Mouse (Mus musculus): ENCODE measurements around the gene Slc17a2. TPM values are rescaled to one million over a fixed set of nuclear protein-coding genes. Genes with fewer than 3 reads are reported as not detected.

Gene Slc17a2
- polyA plus RNA-seq, 1 experiment: not detected

- H3K27ac ChIP-seq (ENCODE audit: insufficient read depth, low read length): no peak overlapping the region
- no peaks in the 10 kb centered on the region for H3K36me3 ChIP-seq (ENCODE audit: control insufficient read depth, insufficient read depth, low read length)
- H3K4me1 ChIP-seq (ENCODE audit: control insufficient read depth, insufficient read depth, insufficient read length): no peaks in the 10 kb centered on the region
- no peaks in the 10 kb centered on the region for H3K27me3 ChIP-seq (ENCODE audit: control insufficient read depth, insufficient read depth, low read length)
- H3K4me3 ChIP-seq (ENCODE audit: extremely low read depth, insufficient read depth, insufficient read length): no peak overlapping the region
- WGBS: 42% methylated on average over 2 of the region's 2 CpGs
- peak; percentile 43 to 50 for DNase-seq (ENCODE audit: low read depth in 1 of 2, low spot score in 2 of 2)
- TF ChIP-seq POLR2A (IDR thresholded peaks at IDR 0.05; ENCODE audit: low read depth, low read length) (no peak), CTCF (IDR thresholded peaks at IDR 0.05; ENCODE audit: extremely low read depth, insufficient read depth, insufficient read length, insufficient replicate concordance) (peak; percentile 27; the same call in 1 of the 2 replicates)
These were observed 14.3 kb upstream of the Slc17a2 start for GRCm38 (mm10) chr13:23792520-23792919.

GRCm38 (mm10) chr13:23799405-23799804, 7.4 kb upstream of the Slc17a2 start:
- peak in 1 of 2 experiments; percentile 8 for DNase-seq (ENCODE audit: low read depth in 1 of 2, low spot score in 2 of 2)
- Histone ChIP-seq H3K27ac (ENCODE audit: insufficient read depth, low read length) (no peak overlapping the region), H3K36me3 (ENCODE audit: control insufficient read depth, insufficient read depth, low read length) (no peaks in the 10 kb centered on the region), H3K4me1 (ENCODE audit: control insufficient read depth, insufficient read depth, insufficient read length) (peaks cover 6% of the 10 kb centered on the region), H3K27me3 (ENCODE audit: control insufficient read depth, insufficient read depth, low read length) (no peaks in the 10 kb centered on the region), H3K4me3 (ENCODE audit: extremely low read depth, insufficient read depth, insufficient read length) (no peak overlapping the region)
- 13% methylated on average over 5 of the region's 5 CpGs for WGBS
- TF ChIP-seq CTCF (IDR thresholded peaks at IDR 0.05; ENCODE audit: extremely low read depth, insufficient read depth, insufficient read length, insufficient replicate concordance) (no peak), POLR2A (IDR thresholded peaks at IDR 0.05; ENCODE audit: low read depth, low read length) (no peak)

DNA sequence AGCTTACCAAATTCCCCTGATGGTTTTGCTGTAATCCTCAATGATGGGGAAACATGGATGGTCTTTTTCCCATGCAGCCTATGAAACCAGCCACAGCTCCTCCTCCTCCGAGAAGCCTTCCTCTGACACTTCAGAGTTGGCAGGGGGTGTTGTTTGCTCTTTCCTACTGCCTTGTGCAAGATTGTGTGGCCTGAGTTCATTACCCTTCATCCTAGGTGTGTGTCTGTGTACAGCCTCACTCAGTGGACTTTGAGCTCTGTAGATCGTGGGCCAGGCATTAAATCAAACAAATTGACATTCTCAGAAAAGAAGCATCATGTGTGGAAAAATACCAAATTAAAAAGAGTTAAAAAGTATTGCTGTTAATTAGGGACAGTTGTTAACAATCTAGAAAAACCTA, 2.3 kb upstream of the Slc17a2 start:
- no peak for TF ChIP-seq POLR2A (IDR thresholded peaks at IDR 0.05; ENCODE audit: low read depth, low read length)
- TF ChIP-seq CTCF (IDR thresholded peaks at IDR 0.05; ENCODE audit: extremely low read depth, insufficient read depth, insufficient read length, insufficient replicate concordance): no peak
- Histone ChIP-seq H3K27ac (ENCODE audit: insufficient read depth, low read length) (no peak overlapping the region), H3K27me3 (ENCODE audit: control insufficient read depth, insufficient read depth, low read length) (no peaks in the 10 kb centered on the region), H3K4me3 (ENCODE audit: extremely low read depth, insufficient read depth, insufficient read length) (no peak overlapping the region), H3K4me1 (ENCODE audit: control insufficient read depth, insufficient read depth, insufficient read length) (no peaks in the 10 kb centered on the region), H3K36me3 (ENCODE audit: control insufficient read depth, insufficient read depth, low read length) (no peaks in the 10 kb centered on the region)
- no peak for DNase-seq (ENCODE audit: low read depth in 1 of 2, low spot score in 2 of 2)
- 82% methylated on average over 2 of the region's 2 CpGs for WGBS

DNA sequence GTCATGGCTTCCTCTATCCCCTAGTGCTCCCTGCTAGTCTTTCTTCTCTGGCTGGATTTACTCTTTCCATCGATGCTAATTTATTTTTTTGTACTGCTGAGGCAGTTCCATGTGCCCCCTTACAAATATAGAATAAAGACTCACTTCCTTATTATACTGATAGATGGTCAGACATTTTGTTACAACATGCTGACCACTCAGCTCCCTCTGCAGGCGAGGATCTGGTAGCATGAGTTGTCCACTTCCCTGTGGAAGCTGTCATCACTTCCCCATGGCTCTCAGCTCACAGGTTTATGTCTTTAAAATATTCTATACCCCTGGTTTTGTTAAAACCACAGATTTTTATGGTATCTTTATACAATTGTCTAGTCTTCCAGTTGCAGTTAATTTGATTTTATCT, 9.4 kb downstream of the Slc17a2 start:
- H3K36me3 ChIP-seq (ENCODE audit: control insufficient read depth, insufficient read depth, low read length): no peaks in the 10 kb centered on the region
- no peaks in the 10 kb centered on the region for H3K4me1 ChIP-seq (ENCODE audit: control insufficient read depth, insufficient read depth, insufficient read length)
- WGBS: 70% methylated on average over 2 of the region's 2 CpGs
- H3K27ac ChIP-seq (ENCODE audit: insufficient read depth, low read length): no peak overlapping the region
- no peaks in the 10 kb centered on the region for H3K27me3 ChIP-seq (ENCODE audit: control insufficient read depth, insufficient read depth, low read length)
- TF ChIP-seq POLR2A (IDR thresholded peaks at IDR 0.05; ENCODE audit: low read depth, low read length) (no peak), CTCF (IDR thresholded peaks at IDR 0.05; ENCODE audit: extremely low read depth, insufficient read depth, insufficient read length, insufficient replicate concordance) (no peak)
- no peak overlapping the region for H3K4me3 ChIP-seq (ENCODE audit: extremely low read depth, insufficient read depth, insufficient read length)
- DNase-seq (ENCODE audit: low read depth in 1 of 2, low spot score in 2 of 2): no peak

DNA sequence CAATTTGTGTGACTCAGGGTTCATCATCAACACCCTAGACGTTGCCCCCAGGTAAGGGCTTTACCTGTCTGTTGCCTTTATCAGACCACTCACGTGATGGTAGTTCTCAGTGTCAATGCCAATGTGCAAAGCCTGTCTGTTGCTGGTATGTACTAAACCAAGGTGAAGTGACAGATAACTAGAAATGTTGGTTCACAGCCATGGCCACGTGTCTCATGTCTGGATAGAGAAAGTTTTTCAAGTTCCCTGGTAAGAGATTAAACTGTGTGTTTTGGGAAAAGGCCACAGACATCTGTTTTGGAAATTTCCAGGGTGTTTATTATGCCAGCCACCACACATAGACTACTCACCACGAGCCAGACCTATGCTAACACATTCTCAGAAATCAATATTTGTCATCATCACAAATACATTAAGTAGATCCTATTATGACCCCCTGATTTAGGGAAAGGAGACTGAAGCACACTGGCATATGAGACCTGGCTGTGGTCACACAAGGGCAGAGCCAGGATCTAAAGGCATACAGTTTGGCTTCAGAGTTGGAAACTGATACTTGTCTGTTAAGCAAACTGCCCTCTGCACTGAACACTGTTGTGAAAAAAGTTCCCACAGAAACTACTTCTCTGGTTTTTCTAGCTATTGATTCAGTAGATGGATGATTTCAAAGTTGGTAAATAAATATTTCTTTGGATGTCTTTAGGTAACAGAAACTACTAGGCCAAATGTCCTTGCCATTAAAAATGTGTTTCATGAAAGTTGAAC, 13.6 kb downstream of the Slc17a2 start:
- TF ChIP-seq POLR2A (IDR thresholded peaks at IDR 0.05; ENCODE audit: low read depth, low read length) (no peak), CTCF (IDR thresholded peaks at IDR 0.05; ENCODE audit: extremely low read depth, insufficient read depth, insufficient read length, insufficient replicate concordance) (no peak)
- no peaks in the 10 kb centered on the region for H3K36me3 ChIP-seq (ENCODE audit: control insufficient read depth, insufficient read depth, low read length)
- no peak overlapping the region for H3K4me3 ChIP-seq (ENCODE audit: extremely low read depth, insufficient read depth, insufficient read length)
- no peaks in the 10 kb centered on the region for H3K27me3 ChIP-seq (ENCODE audit: control insufficient read depth, insufficient read depth, low read length)
- no peak for DNase-seq (ENCODE audit: low read depth in 1 of 2, low spot score in 2 of 2)
- WGBS: 78% methylated on average over 4 of the region's 4 CpGs
- no peaks in the 10 kb centered on the region for H3K4me1 ChIP-seq (ENCODE audit: control insufficient read depth, insufficient read depth, insufficient read length)
- no peak overlapping the region for H3K27ac ChIP-seq (ENCODE audit: insufficient read depth, low read length)

GRCm38 (mm10) chr13:23822213-23822612, 15.4 kb downstream of the Slc17a2 start:
- Histone ChIP-seq H3K27me3 (ENCODE audit: control insufficient read depth, insufficient read depth, low read length) (no peaks in the 10 kb centered on the region), H3K27ac (ENCODE audit: insufficient read depth, low read length) (no peak overlapping the region), H3K4me1 (ENCODE audit: control insufficient read depth, insufficient read depth, insufficient read length) (no peaks in the 10 kb centered on the region), H3K4me3 (ENCODE audit: extremely low read depth, insufficient read depth, insufficient read length) (no peak overlapping the region), H3K36me3 (ENCODE audit: control insufficient read depth, insufficient read depth, low read length) (no peaks in the 10 kb centered on the region)
- WGBS: 91% methylated on average over 3 of the region's 3 CpGs
- TF ChIP-seq POLR2A (IDR thresholded peaks at IDR 0.05; ENCODE audit: low read depth, low read length) (no peak), CTCF (IDR thresholded peaks at IDR 0.05; ENCODE audit: extremely low read depth, insufficient read depth, insufficient read length, insufficient replicate concordance) (no peak)
- DNase-seq (ENCODE audit: low read depth in 1 of 2, low spot score in 2 of 2): no peak

DNA sequence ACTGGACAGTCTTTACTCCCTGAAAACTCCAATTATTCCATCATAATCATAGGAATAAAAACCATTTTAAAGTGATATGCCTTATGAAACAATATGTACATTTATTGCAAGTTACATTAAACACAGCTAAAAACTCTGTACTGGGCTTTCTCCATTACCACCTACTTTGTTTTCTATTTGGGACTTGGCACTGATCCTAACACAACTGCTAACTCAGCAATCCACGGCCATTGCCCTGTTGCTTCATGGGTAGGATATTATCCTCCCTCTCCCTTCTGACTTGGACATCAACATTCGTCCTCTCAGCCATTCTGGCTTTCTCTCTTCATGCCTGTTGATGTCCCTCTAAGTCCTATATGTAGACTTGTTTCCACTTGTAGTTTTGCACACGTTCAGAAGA, 19.8 kb downstream of the Slc17a2 start:
- 76% methylated on average over 3 of the region's 3 CpGs for WGBS
- TF ChIP-seq POLR2A (IDR thresholded peaks at IDR 0.05; ENCODE audit: low read depth, low read length) (no peak), CTCF (IDR thresholded peaks at IDR 0.05; ENCODE audit: extremely low read depth, insufficient read depth, insufficient read length, insufficient replicate concordance) (no peak)
- Histone ChIP-seq H3K27ac (ENCODE audit: insufficient read depth, low read length) (no peak overlapping the region), H3K36me3 (ENCODE audit: control insufficient read depth, insufficient read depth, low read length) (no peaks in the 10 kb centered on the region), H3K27me3 (ENCODE audit: control insufficient read depth, insufficient read depth, low read length) (no peaks in the 10 kb centered on the region), H3K4me1 (ENCODE audit: control insufficient read depth, insufficient read depth, insufficient read length) (no peaks in the 10 kb centered on the region), H3K4me3 (ENCODE audit: extremely low read depth, insufficient read depth, insufficient read length) (no peak overlapping the region)
- no peak for DNase-seq (ENCODE audit: low read depth in 1 of 2, low spot score in 2 of 2)
